Mouse (Mus musculus): ENCODE results near the gene Sptlc2.
"Not testable (repeated sequence)": the region's sequence is repeated elsewhere in the genome, so short reads cannot be mapped to it uniquely, and the experiment has no call there.

Gene Sptlc2

GRCm38 (mm10) chr12:87330213-87330612 lies 57.9 kb downstream of the Sptlc2 start:
- DNase-seq (ENCODE audit: low spot score): no peak

DNA sequence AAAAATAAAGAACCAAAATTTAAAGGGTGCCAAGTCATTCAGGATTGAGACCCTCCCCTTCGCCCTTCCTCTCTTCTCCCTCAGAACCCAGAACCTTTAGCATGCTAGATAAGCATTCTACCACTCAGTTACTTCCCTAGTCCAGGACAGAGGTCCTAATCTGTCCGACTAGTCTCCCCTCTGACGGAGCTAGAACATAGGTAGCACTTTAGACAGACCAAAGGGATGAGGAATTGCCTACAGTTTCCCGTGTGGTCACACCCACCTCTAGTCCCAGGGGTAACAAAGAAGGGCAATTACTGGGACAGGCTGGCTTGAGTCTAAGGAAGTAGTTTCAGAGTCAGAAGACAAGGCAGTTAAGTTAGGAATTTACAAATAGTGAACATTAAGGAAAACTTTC lies 60.1 kb downstream of the Sptlc2 start:
- no peak for DNase-seq (ENCODE audit: low spot score)

- DNase-seq (ENCODE audit: low spot score): no peak
These were observed 60.5 kb downstream of the Sptlc2 start for GRCm38 (mm10) chr12:87327610-87328009.

DNA sequence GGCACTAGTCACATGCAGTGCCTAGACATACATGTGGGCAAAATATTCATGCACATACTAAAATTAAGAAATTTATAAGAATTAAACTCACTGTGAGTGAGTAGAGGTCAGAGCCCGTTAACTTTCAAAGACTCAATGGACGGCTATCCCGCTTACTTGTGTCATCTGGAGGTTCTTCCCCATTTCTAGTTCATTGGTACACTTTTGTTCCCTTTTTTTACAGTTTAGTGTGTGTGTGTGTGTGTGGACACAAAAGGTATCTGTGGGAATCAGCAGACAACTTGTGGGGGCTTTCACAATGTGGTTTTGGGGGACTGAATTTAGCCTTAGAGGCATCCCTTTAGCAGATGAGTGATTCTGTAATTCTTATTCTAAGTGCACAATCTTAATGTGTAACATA lies 62.7 kb downstream of the Sptlc2 start:
- no peak for DNase-seq (ENCODE audit: low spot score)

DNA sequence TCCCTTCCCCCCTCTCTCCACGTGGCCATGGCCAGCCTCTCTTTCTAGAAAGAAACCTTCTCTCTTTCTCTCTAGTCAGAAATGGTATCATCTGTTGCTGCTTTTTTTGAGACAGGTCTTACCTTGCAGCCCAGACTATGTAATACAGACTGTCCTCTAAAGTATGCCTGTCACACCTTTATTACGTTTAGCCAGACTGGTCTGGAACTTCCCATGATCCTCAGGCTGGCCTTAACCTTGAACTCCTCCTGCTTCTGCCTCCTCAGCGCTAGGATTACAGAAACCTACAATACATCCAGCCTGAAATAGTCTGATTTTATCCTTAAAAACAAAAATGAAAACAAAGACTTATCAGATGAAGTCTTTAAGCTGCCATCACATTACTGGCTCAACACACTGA lies 68.9 kb downstream of the Sptlc2 start:
- no peak for DNase-seq (ENCODE audit: low spot score)

DNA sequence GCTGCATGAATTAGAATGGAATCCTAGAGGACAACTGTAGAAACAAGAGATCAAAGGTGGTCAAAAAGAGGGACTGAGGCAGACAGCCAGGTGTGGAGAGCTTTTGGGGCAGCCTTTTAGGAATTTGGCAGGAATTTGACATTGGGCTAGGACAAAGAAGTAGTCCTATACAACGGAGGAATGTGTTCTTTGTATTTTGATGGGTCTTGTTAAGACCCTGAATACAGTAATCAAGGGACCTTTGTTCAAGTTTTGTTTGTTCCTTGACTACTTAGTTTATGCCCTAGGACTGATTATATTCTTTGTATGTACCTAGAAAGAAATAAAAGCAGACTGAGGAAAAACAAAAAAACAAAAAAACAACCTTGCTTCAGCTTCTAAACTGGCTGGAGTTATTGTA lies 70.2 kb downstream of the Sptlc2 start:
- DNase-seq (ENCODE audit: low spot score): no peak

GRCm38 (mm10) chr12:87313098-87313497 lies 75.1 kb downstream of the Sptlc2 start:
- DNase-seq (ENCODE audit: low spot score): no peak

DNA sequence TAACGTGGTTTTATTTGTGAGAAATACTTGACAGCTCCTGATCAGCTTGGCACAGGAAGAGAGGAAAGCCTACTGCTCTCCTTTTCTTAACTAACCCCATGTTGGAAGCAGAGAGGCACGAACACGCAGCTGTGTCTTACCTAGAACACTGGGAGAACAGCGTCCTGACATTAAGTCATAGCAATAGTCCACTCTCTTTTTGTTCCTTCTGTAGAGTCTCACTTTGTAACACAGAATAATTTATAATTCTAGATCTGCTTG lies 81.6 kb downstream of the Sptlc2 start:
- DNase-seq (ENCODE audit: low spot score): not testable (repeated sequence)

- DNase-seq (ENCODE audit: low spot score): no peak
These were observed 82.2 kb downstream of the Sptlc2 start for GRCm38 (mm10) chr12:87305767-87306583.

DNA sequence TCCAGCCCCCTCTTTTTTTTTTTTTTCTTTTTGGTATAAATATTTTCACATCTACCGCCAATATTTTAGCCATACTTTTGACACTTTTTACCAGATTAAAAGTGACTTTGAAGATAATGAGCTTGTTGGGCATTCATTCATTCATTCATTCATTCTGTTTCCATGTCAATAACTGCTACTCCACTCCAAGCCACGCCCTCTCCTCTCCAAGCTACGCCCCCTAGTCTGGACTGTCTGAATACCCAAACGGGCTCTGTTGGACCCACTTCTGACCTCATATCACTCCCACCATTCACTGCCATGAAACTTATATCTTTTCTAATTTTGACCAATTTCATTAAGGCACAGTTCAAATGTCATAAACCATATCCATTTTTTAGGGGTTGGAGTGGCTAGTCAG lies 87.0 kb downstream of the Sptlc2 start:
- no peak for DNase-seq (ENCODE audit: low spot score)

GRCm38 (mm10) chr12:87300441-87300690 lies 87.8 kb downstream of the Sptlc2 start:
- no peak for DNase-seq (ENCODE audit: low spot score)

DNA sequence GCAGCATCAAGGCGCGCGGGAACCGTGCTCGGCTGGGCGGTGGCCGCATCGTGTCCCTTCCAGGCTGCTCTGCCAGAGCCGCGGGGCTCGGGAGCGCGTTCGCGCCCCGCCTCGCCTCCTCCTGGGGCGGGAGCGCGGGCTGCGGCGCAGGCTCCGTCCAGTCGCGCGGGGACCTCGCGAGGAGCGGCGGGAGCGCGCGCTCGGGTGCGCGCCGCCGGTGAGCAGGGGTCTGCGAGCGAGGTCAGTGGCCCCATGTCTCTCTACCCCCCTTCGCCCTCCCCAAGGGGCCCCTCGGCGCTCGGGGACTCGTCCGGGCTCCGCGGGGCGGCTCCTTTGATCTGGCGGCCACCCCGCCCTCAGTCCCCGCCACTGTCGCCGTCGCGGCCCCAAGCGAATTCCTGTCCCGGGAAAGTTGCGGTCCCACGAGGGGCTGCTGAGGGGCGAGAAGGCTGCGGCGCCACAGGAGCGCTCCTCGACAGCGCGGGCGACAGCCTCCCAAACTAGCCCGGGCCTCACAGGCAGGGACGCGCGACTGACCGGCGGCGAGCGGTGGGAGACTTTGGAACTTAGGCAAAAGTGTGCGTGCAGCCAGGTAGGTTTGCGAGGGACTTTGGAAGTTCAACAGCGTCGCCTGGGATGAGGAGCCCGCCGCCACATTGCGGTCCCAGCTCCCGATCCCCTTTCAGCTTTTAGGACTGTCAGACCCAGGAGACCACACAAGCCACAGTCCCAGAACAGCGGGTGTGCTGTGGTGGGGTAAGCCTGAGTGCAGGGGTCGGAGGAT lies 88.3 kb downstream of the Sptlc2 start, which contains the start of gene Ism2:
Gene Ism2 (minus strand): TSS at position 49 of the 784 bp plus-strand sequence.
- DNase-seq (ENCODE audit: low spot score): peak; percentile 19

GRCm38 (mm10) chr12:87299037-87299656 lies 89.0 kb downstream of the Sptlc2 start:
- DNase-seq (ENCODE audit: low spot score): no peak

DNA sequence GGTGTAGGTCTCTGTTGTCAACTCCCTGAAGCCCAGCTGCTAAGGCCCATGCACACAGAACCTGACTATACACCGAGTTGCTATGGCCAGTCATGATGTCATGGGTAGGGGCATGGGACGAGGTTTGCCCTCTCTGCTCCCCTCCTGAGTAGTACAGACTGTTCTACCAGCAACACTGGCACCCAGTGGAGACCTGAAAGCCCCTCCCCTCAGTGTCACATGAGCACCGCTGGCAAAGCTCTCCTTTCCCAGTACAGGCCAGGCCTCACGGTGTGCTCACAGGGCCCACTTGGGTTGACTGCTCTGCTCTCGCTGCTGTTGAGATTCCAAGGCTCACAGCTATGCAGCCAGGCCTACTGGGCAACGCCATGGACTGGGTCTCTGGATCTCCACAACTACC lies 94.2 kb downstream of the Sptlc2 start:
- DNase-seq (ENCODE audit: low spot score): no peak

DNA sequence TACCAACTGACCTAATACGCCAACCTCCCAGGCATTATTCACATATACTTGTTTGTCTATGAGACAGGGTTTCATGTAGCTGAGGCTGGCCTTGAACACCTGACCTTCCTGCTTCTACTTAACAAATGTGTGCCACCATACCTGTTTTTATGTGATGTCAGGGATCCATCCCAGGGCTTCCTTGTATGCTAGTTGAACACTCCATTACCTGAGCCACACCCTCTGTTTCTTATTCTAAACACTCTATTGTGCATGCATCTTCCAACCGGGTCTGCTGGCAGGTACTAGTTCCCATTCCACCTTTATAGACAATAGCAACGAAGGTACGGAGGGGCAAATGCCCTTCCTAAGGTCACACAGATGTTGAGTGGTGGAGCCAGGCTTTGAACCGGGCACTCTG lies 99.1 kb downstream of the Sptlc2 start:
- DNase-seq (ENCODE audit: low spot score): no peak

DNA sequence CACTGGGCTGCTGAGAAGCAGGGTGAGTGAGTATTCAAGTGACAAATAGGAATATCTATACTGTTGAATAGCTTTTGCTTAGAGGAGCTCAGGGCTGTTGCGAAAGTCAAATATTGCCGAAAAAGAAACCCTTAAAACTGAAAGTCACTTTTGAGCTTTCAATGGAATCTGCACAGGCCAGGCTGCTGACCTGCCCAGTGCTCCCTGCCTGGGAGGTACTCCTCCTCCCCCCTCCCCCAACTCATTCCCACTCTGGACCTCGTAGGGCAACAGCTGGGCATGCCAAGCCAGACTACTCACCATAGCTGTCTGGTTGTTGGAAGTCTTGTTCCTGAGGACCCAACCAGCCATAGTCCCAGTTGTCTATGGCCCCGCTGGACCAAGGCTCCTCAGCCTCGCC lies 103.4 kb downstream of the Sptlc2 start:
- DNase-seq (ENCODE audit: low spot score): no peak

- DNase-seq (ENCODE audit: low spot score): no peak
These were observed 103.9 kb downstream of the Sptlc2 start for GRCm38 (mm10) chr12:87284268-87284667.

DNA sequence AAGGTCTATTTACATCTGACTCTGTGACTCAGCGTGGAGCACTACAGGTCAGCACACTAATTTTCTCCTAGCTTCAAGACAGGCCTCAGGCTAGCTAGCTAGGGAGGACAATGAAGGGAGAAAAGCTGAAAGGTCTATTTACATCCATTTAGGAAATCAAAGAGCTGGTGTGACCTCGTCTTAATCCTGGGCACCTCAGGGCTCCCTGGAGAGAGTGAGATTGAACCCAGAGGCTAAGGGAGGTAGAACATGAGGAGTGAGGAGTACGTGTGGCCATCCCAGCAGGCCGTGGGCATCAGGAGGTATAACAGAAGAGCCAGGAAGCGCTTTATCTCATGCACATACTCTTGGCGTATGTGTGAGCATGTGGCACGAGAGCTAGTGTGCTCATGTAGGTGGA lies 104.4 kb downstream of the Sptlc2 start:
- no peak for DNase-seq (ENCODE audit: low spot score)

GRCm38 (mm10) chr12:87282743-87283142 lies 105.4 kb downstream of the Sptlc2 start:
- DNase-seq (ENCODE audit: low spot score): no peak

DNA sequence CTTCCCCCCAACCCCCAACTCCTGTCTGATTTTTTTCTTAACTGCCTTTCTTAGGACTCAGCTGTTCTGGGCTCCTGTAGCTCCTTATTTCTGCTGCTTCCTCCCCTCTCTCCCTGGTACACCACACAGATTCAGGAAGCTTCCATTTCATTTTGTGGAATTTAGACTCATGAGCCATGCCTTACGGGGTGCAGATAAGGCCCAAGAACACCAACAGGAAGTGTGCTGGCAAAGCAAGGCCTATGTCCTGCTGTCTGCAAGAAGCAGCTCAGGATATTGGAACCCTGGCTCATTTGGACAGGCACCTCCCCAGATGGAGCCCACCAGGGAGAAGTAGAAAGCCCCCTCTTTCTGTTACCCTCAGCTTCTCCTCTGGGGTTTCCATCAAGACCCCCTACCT lies 106.4 kb downstream of the Sptlc2 start:
- DNase-seq (ENCODE audit: low spot score): no peak

DNA sequence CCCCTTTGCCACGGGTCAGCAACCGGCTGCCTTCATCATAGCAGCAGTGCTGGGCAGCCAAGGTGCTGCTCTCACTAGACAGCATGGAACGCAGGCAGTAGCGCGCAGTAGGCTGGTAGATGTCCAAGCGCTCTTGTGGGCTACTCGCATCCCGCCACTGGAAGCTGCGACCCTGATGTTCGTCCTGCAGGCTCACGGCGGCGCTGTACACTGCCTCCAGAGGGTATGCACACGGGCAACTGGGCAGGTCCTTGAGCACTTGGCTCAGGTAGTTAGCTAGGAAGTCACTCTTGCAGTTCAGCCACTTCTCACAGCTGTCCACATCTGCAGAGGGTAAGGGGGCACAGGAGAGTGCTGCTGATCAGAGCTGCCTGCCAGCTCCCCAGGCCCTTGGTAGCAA lies 108.3 kb downstream of the Sptlc2 start:
- no peak for DNase-seq (ENCODE audit: low spot score)

- no peak for DNase-seq (ENCODE audit: low spot score)
These were observed 108.8 kb downstream of the Sptlc2 start for GRCm38 (mm10) chr12:87279350-87279749.

DNA sequence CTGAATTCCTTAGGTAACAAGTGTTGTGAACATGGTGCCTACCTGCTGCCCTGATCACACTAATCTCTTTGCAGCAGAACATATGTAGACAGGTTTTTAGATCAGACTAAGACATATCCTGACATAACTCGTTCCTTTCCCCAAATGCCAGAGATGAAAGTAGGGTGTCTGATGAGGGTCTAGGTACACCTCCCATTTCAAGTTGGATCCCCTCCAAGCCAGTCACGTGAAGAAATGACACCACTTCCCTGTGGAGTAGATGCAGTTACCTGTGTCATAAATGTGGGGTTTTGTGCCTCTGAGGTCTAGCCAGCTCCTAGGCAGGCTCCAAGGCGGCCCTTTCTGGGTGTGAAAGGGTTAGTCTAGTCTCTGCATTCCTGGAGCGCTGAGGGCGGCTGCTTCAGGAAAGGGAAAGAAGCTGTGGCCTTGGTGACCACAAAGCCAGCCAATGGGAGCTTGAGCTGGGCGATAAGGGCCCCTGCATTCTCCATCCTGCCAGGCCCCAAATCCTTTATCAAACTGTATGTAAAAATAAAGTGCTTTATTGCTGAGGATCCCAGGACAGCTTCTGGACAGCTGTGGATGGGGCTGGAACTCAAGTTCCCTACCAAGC lies 109.9 kb downstream of the Sptlc2 start:
- DNase-seq (ENCODE audit: low spot score): no peak

Measured in urinary bladder, postnatal 25 days (tissue).